Mouse (Mus musculus): ENCODE results near the gene Phc2. TPM values are rescaled to one million over a fixed set of nuclear protein-coding genes. Genes with fewer than 3 reads are reported as not detected.

Gene Phc2
- polyA plus RNA-seq, 1 experiment from 2014 or later = 27.1 TPM

GRCm38 (mm10) chr4:128732794-128733193 lies 78.3 kb downstream of the Phc2 start:
- DNase-seq (ENCODE audit: low spot score) = no peak
- Histone ChIP-seq H3K9ac (ENCODE audit: low read length) (no peak overlapping the region), H3K27me3 (replicated peaks; ENCODE audit: control insufficient read depth, insufficient read depth, low read length) (no peaks in the 10 kb centered on the region), H3K4me2 (ENCODE audit: low read length) (no peak overlapping the region), H3K4me1 (replicated peaks; ENCODE audit: control insufficient read depth, insufficient read depth, low read length) (peaks cover 84% of the 10 kb centered on the region), H3K4me3 (ENCODE audit: low read depth, low read length) (no peak overlapping the region), H3K27ac (ENCODE audit: low read depth) (no peak overlapping the region), H3K9me3 (ENCODE audit: control insufficient read depth, low read length) (no peaks in the 10 kb centered on the region), H3K36me3 (ENCODE audit: control insufficient read depth, insufficient read depth, low read length) (peaks cover 20% of the 10 kb centered on the region)
- ATAC-seq (replicated peaks; ENCODE audit: low FRiP score, low TSS enrichment, low read depth) = no peak
- WGBS = 33% methylated on average over 5 of the region's 5 CpGs

GRCm38 (mm10) chr4:128733496-128733895 lies 79.0 kb downstream of the Phc2 start:
- 30% methylated on average over 6 of the region's 6 CpGs for WGBS
- peaks cover 90% of the 10 kb centered on the region for H3K4me1 ChIP-seq (replicated peaks; ENCODE audit: control insufficient read depth, insufficient read depth, low read length)
- ATAC-seq (replicated peaks; ENCODE audit: low FRiP score, low TSS enrichment, low read depth) = no peak
- H3K9me3 ChIP-seq (ENCODE audit: control insufficient read depth, low read length) = no peaks in the 10 kb centered on the region
- no peak overlapping the region for H3K9ac ChIP-seq (ENCODE audit: low read length)
- no peaks in the 10 kb centered on the region for H3K27me3 ChIP-seq (replicated peaks; ENCODE audit: control insufficient read depth, insufficient read depth, low read length)
- H3K4me3 ChIP-seq (ENCODE audit: low read depth, low read length) = no peak overlapping the region
- no peak for DNase-seq (ENCODE audit: low spot score)
- H3K27ac ChIP-seq (ENCODE audit: low read depth) = no peak overlapping the region
- peaks cover 20% of the 10 kb centered on the region for H3K36me3 ChIP-seq (ENCODE audit: control insufficient read depth, insufficient read depth, low read length)
- H3K4me2 ChIP-seq (ENCODE audit: low read length) = no peak overlapping the region; the same call in 1 of the 2 replicates

- H3K4me2 ChIP-seq (ENCODE audit: low read length) = peak overlapping the region; percentile 22; the same call in 1 of the 2 replicates
- H3K4me3 ChIP-seq (ENCODE audit: low read depth, low read length) = no peak overlapping the region
- no peaks in the 10 kb centered on the region for H3K9me3 ChIP-seq (ENCODE audit: control insufficient read depth, low read length)
- H3K4me1 ChIP-seq (replicated peaks; ENCODE audit: control insufficient read depth, insufficient read depth, low read length) = peaks cover 83% of the 10 kb centered on the region
- ATAC-seq (replicated peaks; ENCODE audit: low FRiP score, low TSS enrichment, low read depth) (no peak), DNase-seq (ENCODE audit: low spot score) (no peak)
- 14% methylated on average over 5 of the region's 5 CpGs for WGBS
- peak overlapping the region; percentile 11; the same call in 1 of the 2 replicates for H3K27ac ChIP-seq (ENCODE audit: low read depth)
- H3K36me3 ChIP-seq (ENCODE audit: control insufficient read depth, insufficient read depth, low read length) = peaks cover 20% of the 10 kb centered on the region
- no peak overlapping the region for H3K9ac ChIP-seq (ENCODE audit: low read length)
- no peaks in the 10 kb centered on the region for H3K27me3 ChIP-seq (replicated peaks; ENCODE audit: control insufficient read depth, insufficient read depth, low read length)
These were observed 79.7 kb downstream of the Phc2 start for GRCm38 (mm10) chr4:128734217-128734616.

GRCm38 (mm10) chr4:128734721-128735671 lies 80.5 kb downstream of the Phc2 start:
- Histone ChIP-seq H3K27me3 (replicated peaks; ENCODE audit: control insufficient read depth, insufficient read depth, low read length) (no peaks in the 10 kb centered on the region), H3K9me3 (ENCODE audit: control insufficient read depth, low read length) (no peaks in the 10 kb centered on the region), H3K27ac (ENCODE audit: low read depth) (peak overlapping the region; percentile 11; the same call in 1 of the 2 replicates), H3K4me3 (ENCODE audit: low read depth, low read length) (no peak overlapping the region), H3K9ac (ENCODE audit: low read length) (no peak overlapping the region), H3K4me1 (replicated peaks; ENCODE audit: control insufficient read depth, insufficient read depth, low read length) (peaks cover 76% of the 10 kb centered on the region), H3K36me3 (ENCODE audit: control insufficient read depth, insufficient read depth, low read length) (peaks cover 18% of the 10 kb centered on the region), H3K4me2 (ENCODE audit: low read length) (no peak overlapping the region; the same call in 1 of the 2 replicates)
- ATAC-seq (replicated peaks; ENCODE audit: low FRiP score, low TSS enrichment, low read depth) (no peak), DNase-seq (ENCODE audit: low spot score) (no peak)
- 77% methylated on average over 18 of the region's 18 CpGs for WGBS

- WGBS = 37% methylated on average over 6 of the region's 6 CpGs
- ATAC-seq (replicated peaks; ENCODE audit: low FRiP score, low TSS enrichment, low read depth) = no peak
- Histone ChIP-seq H3K27ac (ENCODE audit: low read depth) (peak overlapping the region; percentile 70; the same call in 1 of the 2 replicates), H3K4me3 (ENCODE audit: low read depth, low read length) (no peak overlapping the region), H3K9ac (ENCODE audit: low read length) (peak overlapping the region; percentile 27; the same call in 1 of the 2 replicates), H3K36me3 (ENCODE audit: control insufficient read depth, insufficient read depth, low read length) (0 out of 2 replicates have a peak, but pooled peaks cover 5% of the 10 kb centered on the region), H3K4me2 (ENCODE audit: low read length) (no peak overlapping the region; the same call in 1 of the 2 replicates), H3K9me3 (ENCODE audit: control insufficient read depth, low read length) (no peaks in the 10 kb centered on the region), H3K27me3 (replicated peaks; ENCODE audit: control insufficient read depth, insufficient read depth, low read length) (no peaks in the 10 kb centered on the region), H3K4me1 (replicated peaks; ENCODE audit: control insufficient read depth, insufficient read depth, low read length) (peaks cover 66% of the 10 kb centered on the region)
- no peak for DNase-seq (ENCODE audit: low spot score)
These were observed 82.7 kb downstream of the Phc2 start for GRCm38 (mm10) chr4:128737137-128737589.

GRCm38 (mm10) chr4:128737825-128738610 lies 83.5 kb downstream of the Phc2 start:
- H3K36me3 ChIP-seq (ENCODE audit: control insufficient read depth, insufficient read depth, low read length) = peaks cover 6% of the 10 kb centered on the region; the same call in 1 of the 2 replicates
- 50% methylated on average over 14 of the region's 14 CpGs for WGBS
- H3K9ac ChIP-seq (ENCODE audit: low read length) = no peak overlapping the region
- ATAC-seq (replicated peaks; ENCODE audit: low FRiP score, low TSS enrichment, low read depth) (peak; percentile 46), DNase-seq (ENCODE audit: low spot score) (peak; percentile 75)
- H3K4me2 ChIP-seq (ENCODE audit: low read length) = no peak overlapping the region
- no peaks in the 10 kb centered on the region for H3K27me3 ChIP-seq (replicated peaks; ENCODE audit: control insufficient read depth, insufficient read depth, low read length)
- no peak overlapping the region for H3K4me3 ChIP-seq (ENCODE audit: low read depth, low read length)
- H3K9me3 ChIP-seq (ENCODE audit: control insufficient read depth, low read length) = no peaks in the 10 kb centered on the region
- H3K27ac ChIP-seq (ENCODE audit: low read depth) = peak overlapping the region; percentile 70
- peaks cover 64% of the 10 kb centered on the region for H3K4me1 ChIP-seq (replicated peaks; ENCODE audit: control insufficient read depth, insufficient read depth, low read length)

- Histone ChIP-seq H3K4me3 (ENCODE audit: low read depth, low read length) (no peak overlapping the region), H3K4me1 (replicated peaks; ENCODE audit: control insufficient read depth, insufficient read depth, low read length) (peaks cover 36% of the 10 kb centered on the region), H3K9ac (ENCODE audit: low read length) (no peak overlapping the region), H3K4me2 (ENCODE audit: low read length) (no peak overlapping the region), H3K27me3 (replicated peaks; ENCODE audit: control insufficient read depth, insufficient read depth, low read length) (no peaks in the 10 kb centered on the region), H3K36me3 (ENCODE audit: control insufficient read depth, insufficient read depth, low read length) (peaks cover 30% of the 10 kb centered on the region), H3K9me3 (ENCODE audit: control insufficient read depth, low read length) (no peaks in the 10 kb centered on the region), H3K27ac (ENCODE audit: low read depth) (no peak overlapping the region)
- DNase-seq (ENCODE audit: low spot score) (no peak), ATAC-seq (replicated peaks; ENCODE audit: low FRiP score, low TSS enrichment, low read depth) (no peak)
- WGBS = 38% methylated on average over 1 of the region's 1 CpGs
These were observed 86.4 kb downstream of the Phc2 start for GRCm38 (mm10) chr4:128740878-128741277.

GRCm38 (mm10) chr4:128741906-128742305 lies 87.4 kb downstream of the Phc2 start:
- H3K4me3 ChIP-seq (ENCODE audit: low read depth, low read length) = no peak overlapping the region
- H3K9me3 ChIP-seq (ENCODE audit: control insufficient read depth, low read length) = no peaks in the 10 kb centered on the region
- H3K4me1 ChIP-seq (replicated peaks; ENCODE audit: control insufficient read depth, insufficient read depth, low read length) = peaks cover 28% of the 10 kb centered on the region
- 43% methylated on average over 5 of the region's 5 CpGs for WGBS
- no peak for DNase-seq (ENCODE audit: low spot score)
- H3K4me2 ChIP-seq (ENCODE audit: low read length) = no peak overlapping the region
- peaks cover 40% of the 10 kb centered on the region for H3K36me3 ChIP-seq (ENCODE audit: control insufficient read depth, insufficient read depth, low read length)
- no peak overlapping the region for H3K9ac ChIP-seq (ENCODE audit: low read length)
- H3K27me3 ChIP-seq (replicated peaks; ENCODE audit: control insufficient read depth, insufficient read depth, low read length) = no peaks in the 10 kb centered on the region
- no peak for ATAC-seq (replicated peaks; ENCODE audit: low FRiP score, low TSS enrichment, low read depth)
- no peak overlapping the region for H3K27ac ChIP-seq (ENCODE audit: low read depth)
